Mouse (Mus musculus): ENCODE measurements around the gene Tnrc18.

- TF ChIP-seq POLR2A (IDR thresholded peaks at IDR 0.05; ENCODE audit: borderline replicate concordance, insufficient read depth, low read length), result no peak
- no peak for TF ChIP-seq CTCF (IDR thresholded peaks at IDR 0.05; ENCODE audit: borderline replicate concordance, insufficient read depth, low read depth, low read length)
Measured at GRCm38 (mm10) chr5:142783142-142783540, 34.3 kb downstream of the Tnrc18 start.
